Mouse (Mus musculus) urinary bladder, adult 2 months (tissue): ENCODE measurements around the gene Tmem81. TPM values are rescaled to one million over a fixed set of nuclear protein-coding genes. Genes with fewer than 3 reads are reported as not detected.

Experiments
- polyA plus RNA-seq: library from polyadenylated mRNA; depleted of rRNA; stranded (reverse); fragments of >200 nt; gene quantifications from 2 replicates; pipeline ENCODE4 v1.2.3, GENCODE M21; 2012; rRNA removed

Tmem81 gene
- polyA plus RNA-seq, 1 experiment, result 6.5 TPM

Other genes with a start within 250 kb of the Tmem81 start
- 1.2 and 1.5 TPM in 2 replicates for gene Klhdc8a, start 207.6 kb upstream of the Tmem81 start, polyA plus RNA-seq
- 3.4 TPM in 2 replicates for gene Nuak2, start 190.1 kb upstream of the Tmem81 start, polyA plus RNA-seq
- gene Tmcc2, start 114.9 kb upstream of the Tmem81 start, polyA plus RNA-seq, result 7.9 and 9.8 TPM in 2 replicates
- 20.2 and 20.8 TPM in 2 replicates for gene Dstyk, start 88.7 kb upstream of the Tmem81 start, polyA plus RNA-seq
- 29.5 and 31.6 TPM in 2 replicates for gene Rbbp5, start 28.9 kb upstream of the Tmem81 start, polyA plus RNA-seq
- 0.03 and 0.04 TPM in 2 replicates for gene Cntn2, start 37.0 kb downstream of the Tmem81 start, polyA plus RNA-seq
- gene Nfasc, start 235.6 kb downstream of the Tmem81 start, polyA plus RNA-seq, result 3.3 and 4.7 TPM in 2 replicates